Mouse (Mus musculus) intestine, embryonic 14.5 days (tissue): ENCODE results near the gene Alkbh7. TPM values are rescaled to one million over a fixed set of nuclear protein-coding genes. Genes with fewer than 3 reads are reported as not detected.

Experiments
- ATAC-seq: fragments of 200-750 bp; cut with Nextera tagmentation; replicated peaks from 2 replicates; pipeline ENCODE4 v1.8.0; 2017; ENCODE audit warnings: low read depth, moderate number of reproducible peaks, moderate TSS enrichment, moderate library complexity; ENCODE audit not compliant: low FRiP score, low TSS enrichment
- DNase-seq: peaks from one replicate; pipeline ENCODE4 v3.0.0-alpha.2; 2018; ENCODE audit warnings: low spot score
- H3K27ac ChIP-seq: fragments of 300-500 bp; sonication (generic); 2 replicates; pipeline ENCODE4 v1.5.1; 2014; ENCODE audit warnings: low read depth, mild to moderate bottlenecking, control low read depth
- H3K27me3 ChIP-seq: fragments of 300-500 bp; sonication (generic); replicated peaks from 2 replicates; pipeline ENCODE4 v1.6.1; 2014; ENCODE audit warnings: low read length, control low read depth; ENCODE audit not compliant: control insufficient read depth, insufficient read depth
- H3K36me3 ChIP-seq: fragments of 300-500 bp; sonication (generic); 2 replicates; pipeline ENCODE4 v1.6.1; 2014; ENCODE audit warnings: low read length, control low read depth; ENCODE audit not compliant: control insufficient read depth, insufficient read depth
- H3K4me1 ChIP-seq: fragments of 300-500 bp; sonication (generic); replicated peaks from 2 replicates; pipeline ENCODE4 v1.6.1; 2014; ENCODE audit warnings: low read length, control low read depth, mixed read lengths; ENCODE audit not compliant: control insufficient read depth, insufficient read depth
- H3K4me2 ChIP-seq: fragments of 300-500 bp; sonication (generic); 2 replicates; pipeline ENCODE4 v1.6.1; 2014; ENCODE audit warnings: low read length
- H3K4me3 ChIP-seq: fragments of 300-500 bp; sonication (generic); 2 replicates; pipeline ENCODE4 v1.5.1; 2014; ENCODE audit warnings: low read depth, low read length, control low read depth, mixed read lengths
- H3K9ac ChIP-seq: fragments of 300-500 bp; sonication (generic); 2 replicates; pipeline ENCODE4 v1.6.1; 2014; ENCODE audit warnings: mild to moderate bottlenecking, low read length
- H3K9me3 ChIP-seq: fragments of 300-500 bp; sonication (generic); 2 replicates; pipeline ENCODE4 v1.6.1; 2016; ENCODE audit warnings: low read length, control low read depth; ENCODE audit not compliant: control insufficient read depth
- WGBS: fragments of 180-500 bp; shearing (Covaris S2); extraction: QIAGEN DNeasy Blood & Tissue Kit; methylation state at CpG from one replicate; pipeline ENCODE4 v1.1.7; 2014; 5-methylcytosine and 5-hydroxymethylcytosine counted together
- polyA plus RNA-seq: library from polyadenylated mRNA; unstranded; fragments of >200 nt; fragmentation: Nextera tagmentation; extraction: Ambion mirVana; gene quantifications from 2 replicates; pipeline ENCODE4 v1.2.1, GENCODE M21; 2014

Gene Alkbh7
- polyA plus RNA-seq = 48.0 and 49.1 TPM in 2 replicates

- ATAC-seq (peak; percentile 99), DNase-seq (peak; percentile 94)
- no peaks in the 10 kb centered on the region for H3K27me3 ChIP-seq
- peak within 1 kb of the TSS; percentile 65 for H3K4me2 ChIP-seq
- under 1% methylated on average over 38 of the region's 38 CpGs for WGBS
- peak within 1 kb of the TSS; percentile 76 for H3K4me3 ChIP-seq
- H3K9me3 ChIP-seq = no peaks in the 10 kb centered on the region
- peak within 1 kb of the TSS; percentile 59 for H3K9ac ChIP-seq
- H3K27ac ChIP-seq = peak within 1 kb of the TSS; percentile 40; the same call in 1 of the 2 replicates
- H3K36me3 ChIP-seq = peaks cover 54% of the 10 kb centered on the region
- H3K4me1 ChIP-seq = peaks cover 6% of the 10 kb centered on the region
Observed at GRCm38 (mm10) chr17:56997029-56997667, at the start of gene Alkbh7. TSS of gene Alkbh7 (plus strand) at chr17:56997339.

- H3K27me3 ChIP-seq = no peaks in the 10 kb centered on the region
- peak; percentile 63 for DNase-seq
- H3K9me3 ChIP-seq = 0 out of 2 replicates have a peak, but pooled peaks cover 5% of the 10 kb centered on the region
- no peaks in the 10 kb centered on the region for H3K4me1 ChIP-seq
- no peak overlapping the region for H3K4me3 ChIP-seq
- ATAC-seq = no peak
- no peak overlapping the region for H3K27ac ChIP-seq
- no peaks in the 10 kb centered on the region for H3K36me3 ChIP-seq
- WGBS = 13% methylated on average over 3 of the region's 3 CpGs
- H3K9ac ChIP-seq = no peak overlapping the region
- H3K4me2 ChIP-seq = no peak overlapping the region
Observed at GRCm38 (mm10) chr17:56950915-56951314, 46.2 kb upstream of the Alkbh7 start.

- H3K27ac ChIP-seq = no peak overlapping the region
- no peak overlapping the region for H3K4me3 ChIP-seq
- no peak overlapping the region for H3K4me2 ChIP-seq
- no peaks in the 10 kb centered on the region for H3K4me1 ChIP-seq
- ATAC-seq = peak; percentile 70; the same call in 1 of the 2 replicates
- DNase-seq = peak; percentile 46
- no peak overlapping the region for H3K9ac ChIP-seq
- WGBS = 55% methylated on average over 1 of the region's 1 CpGs
- no peaks in the 10 kb centered on the region for H3K27me3 ChIP-seq
- no peaks in the 10 kb centered on the region for H3K36me3 ChIP-seq
- H3K9me3 ChIP-seq = no peaks in the 10 kb centered on the region
Observed at GRCm38 (mm10) chr17:56952639-56953038, 44.5 kb upstream of the Alkbh7 start.

- Histone ChIP-seq H3K27ac (no peak overlapping the region), H3K9ac (no peak overlapping the region), H3K36me3 (no peaks in the 10 kb centered on the region), H3K4me2 (no peak overlapping the region), H3K27me3 (no peaks in the 10 kb centered on the region), H3K4me3 (no peak overlapping the region), H3K9me3 (no peaks in the 10 kb centered on the region), H3K4me1 (no peaks in the 10 kb centered on the region)
- no peak for ATAC-seq
- 79% methylated on average over 7 of the region's 7 CpGs for WGBS
- peak; percentile 3 for DNase-seq
Observed at GRCm38 (mm10) chr17:56954871-56955270, 42.3 kb upstream of the Alkbh7 start.

- WGBS = 31% methylated on average over 11 of the region's 11 CpGs
- ATAC-seq (0 out of 2 replicates have a peak, but pooled peaks have one; percentile 58), DNase-seq (peak; percentile 48)
- Histone ChIP-seq H3K9me3 (no peaks in the 10 kb centered on the region), H3K4me2 (no peak overlapping the region), H3K9ac (no peak overlapping the region), H3K27ac (no peak overlapping the region), H3K4me3 (no peak overlapping the region), H3K27me3 (no peaks in the 10 kb centered on the region), H3K4me1 (no peaks in the 10 kb centered on the region), H3K36me3 (no peaks in the 10 kb centered on the region)
Observed at GRCm38 (mm10) chr17:56957763-56958429, 39.2 kb upstream of the Alkbh7 start.

- no peak overlapping the region for H3K4me3 ChIP-seq
- H3K9ac ChIP-seq = no peak overlapping the region
- H3K27ac ChIP-seq = no peak overlapping the region
- ATAC-seq (no peak), DNase-seq (no peak)
- H3K36me3 ChIP-seq = no peaks in the 10 kb centered on the region
- no peak overlapping the region for H3K4me2 ChIP-seq
- H3K27me3 ChIP-seq = no peaks in the 10 kb centered on the region
- H3K9me3 ChIP-seq = no peaks in the 10 kb centered on the region
- WGBS = 74% methylated on average over 4 of the region's 4 CpGs
- no peaks in the 10 kb centered on the region for H3K4me1 ChIP-seq
Observed at GRCm38 (mm10) chr17:56958667-56959066, 38.5 kb upstream of the Alkbh7 start.

- DNase-seq (peak; percentile 36), ATAC-seq (no peak)
- Histone ChIP-seq H3K9me3 (no peaks in the 10 kb centered on the region), H3K4me2 (no peak overlapping the region), H3K27ac (no peak overlapping the region), H3K36me3 (no peaks in the 10 kb centered on the region), H3K4me1 (no peaks in the 10 kb centered on the region), H3K27me3 (no peaks in the 10 kb centered on the region), H3K9ac (no peak overlapping the region), H3K4me3 (no peak overlapping the region)
- WGBS = 88% methylated on average over 4 of the region's 4 CpGs
Observed at GRCm38 (mm10) chr17:56961880-56962279, 35.3 kb upstream of the Alkbh7 start.

GRCm38 (mm10) chr17:56962642-56963405 is 34.3 kb upstream of the Alkbh7 start:
- no peak overlapping the region for H3K27ac ChIP-seq
- H3K36me3 ChIP-seq = no peaks in the 10 kb centered on the region
- H3K4me1 ChIP-seq = no peaks in the 10 kb centered on the region
- no peak for ATAC-seq
- H3K9me3 ChIP-seq = no peaks in the 10 kb centered on the region
- H3K9ac ChIP-seq = no peak overlapping the region
- no peaks in the 10 kb centered on the region for H3K27me3 ChIP-seq
- H3K4me2 ChIP-seq = no peak overlapping the region
- no peak overlapping the region for H3K4me3 ChIP-seq
- DNase-seq = peak; percentile 41
- WGBS = 74% methylated on average over 5 of the region's 5 CpGs
